8 mouse cellular contexts compared by ENCODE assay signal in the genomic region with DNA sequence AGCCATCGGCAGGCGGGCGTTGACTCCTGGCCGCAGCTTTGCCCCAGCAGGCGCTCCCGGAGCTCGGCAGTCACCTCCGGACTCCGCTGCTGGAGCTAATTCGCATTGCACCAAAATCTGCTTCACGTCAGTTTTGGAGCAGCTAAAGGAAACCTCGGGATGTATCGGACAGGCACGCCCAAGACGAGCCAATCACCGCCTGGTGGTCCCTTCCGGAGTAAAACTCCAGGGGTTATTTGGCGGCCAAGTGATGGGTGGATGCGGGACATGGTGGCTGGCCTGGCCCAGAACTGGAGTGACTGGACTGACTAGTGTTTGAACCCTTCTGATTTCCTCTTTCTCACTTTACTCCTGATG. TPM values are rescaled to one million over a fixed set of nuclear protein-coding genes. Genes with fewer than 3 reads are reported as not detected.
A peak's percentile ranks its signal among the peaks of the same experiment; 100 is the strongest.
DNase-seq lines count a peak whose midpoint lies in the region; ATAC-seq and TF ChIP-seq lines count a peak whose summit lies in the region.

No protein-coding gene starts in this region.

- peaks cover 7 to 10% of the 10 kb centered on the region in 2 experiments for H3K4me1 ChIP-seq in ES-E14 (ENCODE audit: control insufficient read depth in 2 of 2, insufficient read depth in 2 of 2, low read length in 2 of 2, poor library complexity in 1 of 2)
- no peaks in the 10 kb centered on the region for H3K4me1 ChIP-seq in forebrain, postnatal 0 days (ENCODE audit: insufficient read depth)
- peaks cover 18% of the 10 kb centered on the region; the same call in 1 of the 2 replicates for H3K4me1 ChIP-seq in liver, embryonic 15.5 days (replicated peaks)

- H3K4me3 ChIP-seq in ES-E14 (ENCODE audit: insufficient read depth in 1 of 2, low read depth in 1 of 2, low read length in 2 of 2, poor library complexity in 1 of 2, severe bottlenecking in 1 of 2), result peak overlapping the region; percentile 83 to 94
- H3K4me3 ChIP-seq in forebrain, postnatal 0 days (ENCODE audit: low read depth, low read length), result peak overlapping the region; percentile 82
- H3K4me3 ChIP-seq in liver, embryonic 15.5 days (replicated peaks), result peak overlapping the region; percentile 63

- no peaks in the 10 kb centered on the region for H3K9me3 ChIP-seq in ES-E14 (ENCODE audit: control insufficient read depth, insufficient read depth, low read depth, low read length)
- no peaks in the 10 kb centered on the region for H3K9me3 ChIP-seq in forebrain, postnatal 0 days (ENCODE audit: low read length)
- no peaks in the 10 kb centered on the region for H3K9me3 ChIP-seq in liver, embryonic 15.5 days (replicated peaks)

- no peaks in the 10 kb centered on the region for H3K27me3 ChIP-seq in forebrain, postnatal 0 days (ENCODE audit: insufficient read depth, low read length)
- peaks cover 53% of the 10 kb centered on the region for H3K27me3 ChIP-seq in liver, embryonic 15.5 days

- peak; percentile 23 for DNase-seq in heart, adult 8-10 months (ENCODE audit: low spot score)
- no peak for DNase-seq in heart, adult 9 months (ENCODE audit: low spot score in 2 of 2)
- no peak for DNase-seq in ES-E14 (ENCODE audit: low read depth, low spot score)
- no peak for DNase-seq in forebrain, postnatal 0 days
- no peak for DNase-seq in embryo, embryonic 9.5 days (ENCODE audit: extremely low spot score)
- DNase-seq in retina, postnatal 1 day, result no peak
- no peak for DNase-seq in ovary, postnatal 10 days (ENCODE audit: low spot score)

- under 1% methylated on average over 19 of the region's 19 CpGs for WGBS in forebrain, postnatal 0 days
- WGBS in liver, embryonic 15.5 days (ENCODE audit: insufficient replicate concordance), result under 1% methylated on average over 19 of the region's 19 CpGs

- no peak for TF ChIP-seq CTCF in forebrain, postnatal 0 days (IDR thresholded peaks at IDR 0.05; ENCODE audit: low read depth)

- H3K27ac ChIP-seq in ES-E14 (ENCODE audit: insufficient read depth, low read depth, low read length, poor library complexity, severe bottlenecking), result peak overlapping the region; percentile 77
- H3K27ac ChIP-seq in forebrain, postnatal 0 days (ENCODE audit: low read depth, low read length), result peak overlapping the region; percentile 88
- no peak overlapping the region for H3K27ac ChIP-seq in liver, embryonic 15.5 days (replicated peaks)

- H3K36me3 ChIP-seq in ES-E14 (ENCODE audit: control insufficient read depth, insufficient read depth, low read length, poor library complexity, severe bottlenecking), result no peaks in the 10 kb centered on the region
- no peaks in the 10 kb centered on the region for H3K36me3 ChIP-seq in forebrain, postnatal 0 days (ENCODE audit: insufficient read depth)
- H3K36me3 ChIP-seq in liver, embryonic 15.5 days (replicated peaks), result no peaks in the 10 kb centered on the region

- peak overlapping the region; percentile 91 for H3K4me2 ChIP-seq in forebrain, postnatal 0 days (ENCODE audit: low read depth)
- H3K4me2 ChIP-seq in liver, embryonic 15.5 days, result peak overlapping the region; percentile 85

- peak; percentile 40; the same call in 1 of the 2 replicates for ATAC-seq in forebrain, postnatal 0 days
- ATAC-seq in liver, embryonic 15.5 days (ENCODE audit: insufficient read depth), result no peak

- in situ Hi-C loops in ES-E14 (cut with MboI; ENCODE audit: low sequenced_read_pairs in 2 of 2, unreplicated experiment in 2 of 2), result no loop called here

- peak overlapping the region; percentile 79 for H3K9ac ChIP-seq in ES-E14 (ENCODE audit: insufficient read depth, low read depth, low read length, poor library complexity, severe bottlenecking)
- peak overlapping the region; percentile 68 for H3K9ac ChIP-seq in forebrain, postnatal 0 days
- H3K9ac ChIP-seq in liver, embryonic 15.5 days, result peak overlapping the region; percentile 26

TF ChIP-seq in ES-E14, 5 proteins besides CTCF, POLR2A, EP300 and RAD21:
- no peak for TF ChIP-seq MAFK (IDR thresholded peaks at IDR 0.05; ENCODE audit: insufficient read depth, low read depth, low read length)
- no peak for TF ChIP-seq CHD2 (IDR thresholded peaks at IDR 0.05; ENCODE audit: low read depth, low read length)
- TF ChIP-seq ZNF384 (IDR thresholded peaks at IDR 0.05; ENCODE audit: low read depth, low read length), result no peak
- TF ChIP-seq HCFC1 (IDR thresholded peaks at IDR 0.05; ENCODE audit: borderline replicate concordance, insufficient read depth, low read length), result no peak
- no peak for TF ChIP-seq ZC3H11A (IDR thresholded peaks at IDR 0.05; ENCODE audit: borderline replicate concordance, low read depth, low read length)

RNA-seq across cellular contexts. Expression of a gene that starts 0.7 kb away (rescaled TPM):
- total RNA-seq in heart, adult 8-10 months (2022), result 1 to 10 TPM; 3.6 to 5.0 (median 4.3) TPM
- 12.5 and 22.0 TPM in 2 replicates for total RNA-seq in ES-E14 (2012; rRNA removed)
- 22.5 and 29.0 TPM in 2 replicates for total RNA-seq in forebrain, postnatal 0 days (2014; rRNA removed)
- 7.4 and 10.5 TPM in 2 replicates for polyA plus RNA-seq in forebrain, postnatal 0 days (2015; fragmentation: Nextera tagmentation; extraction: Ambion mirVana)
- 1.5 TPM in 2 replicates for polyA plus RNA-seq in liver, embryonic 15.5 days (2015; fragmentation: Nextera tagmentation; extraction: Ambion mirVana)

Comparison
In these comparisons a context has a peak if more than half of its experiments do, and no peak if none do; other contexts are left out.
1. H3K9ac ChIP-seq: peak in every context shown above with its lines; median percentile 79 in ES-E14; 68 in forebrain, postnatal 0 days; 26 in liver, embryonic 15.5 days.